Mouse (Mus musculus) bone marrow, adult 2 months (tissue): ENCODE measurements around the gene 4933424G06Rik. TPM values are rescaled to one million over a fixed set of nuclear protein-coding genes. Genes with fewer than 3 reads are reported as not detected.

Experiments
- H3K27ac ChIP-seq: fragments of 200-500 bp; 2 replicates; pipeline ENCODE4 v1.5.1; 2012; ENCODE audit warnings: low read depth, mild to moderate bottlenecking, control low read depth, inconsistent platforms, low read length; ENCODE audit not compliant: control insufficient read depth, poor library complexity, insufficient read depth
- H3K4me1 ChIP-seq: fragments of 200-500 bp; 2 replicates; pipeline ENCODE4 v1.6.1; 2011; ENCODE audit warnings: low read length; ENCODE audit not compliant: control insufficient read depth, insufficient read depth
- H3K4me3 ChIP-seq: fragments of 200-500 bp; replicated peaks from 2 replicates; pipeline ENCODE3; 2011; ENCODE audit warnings: mild to moderate bottlenecking, low read depth, low read length, control low read depth; ENCODE audit not compliant: control insufficient read depth
- CTCF ChIP-seq: fragments of 200-500 bp; IDR thresholded peaks from 2 replicates; pipeline ENCODE4 v1.5.1; 2011; ENCODE audit warnings: low read length, control low read depth; ENCODE audit not compliant: control insufficient read depth, insufficient read depth
- POLR2A ChIP-seq: fragments of 200-500 bp; IDR thresholded peaks from 2 replicates; pipeline ENCODE4 v1.6.1; 2011; ENCODE audit warnings: low read depth, mild to moderate bottlenecking, control low read depth, low read length, borderline replicate concordance; ENCODE audit not compliant: control insufficient read depth
- WGBS: fragments of 180-500 bp; shearing (Covaris S2); methylation state at CpG from one replicate; pipeline ENCODE4 v1.1.7; 2018; 5-methylcytosine and 5-hydroxymethylcytosine counted together
- polyA plus RNA-seq: library from polyadenylated mRNA; stranded (reverse); fragments of >200 nt; gene quantifications from 2 replicates; pipeline ENCODE4 v1.2.4, GENCODE M21; 2011; ENCODE audit warnings: low replicate concordance; ENCODE audit not compliant: missing spikeins, insufficient read depth, insufficient read length

Gene 4933424G06Rik
- polyA plus RNA-seq, 1 experiment: not detected

- no peak overlapping the region for H3K27ac ChIP-seq
- peaks cover 5% of the 10 kb centered on the region for H3K4me1 ChIP-seq
- TF ChIP-seq POLR2A (no peak), CTCF (no peak)
- H3K4me3 ChIP-seq: no peak overlapping the region
- 70% methylated on average over 16 of the region's 16 CpGs for WGBS
Observed at GRCm38 (mm10) chr1:36723146-36724056, 13.5 kb downstream of the 4933424G06Rik start.

- no peak for TF ChIP-seq POLR2A
- TF ChIP-seq CTCF: no peak
- Histone ChIP-seq H3K27ac (no peak overlapping the region), H3K4me3 (no peak overlapping the region), H3K4me1 (peaks cover 5% of the 10 kb centered on the region)
- WGBS: 85% methylated on average over 4 of the region's 4 CpGs
Observed at GRCm38 (mm10) chr1:36724057-36724431, 14.1 kb downstream of the 4933424G06Rik start.

GRCm38 (mm10) chr1:36737300-36737699 is 27.4 kb downstream of the 4933424G06Rik start:
- TF ChIP-seq POLR2A: no peak
- peak; percentile 45 for TF ChIP-seq CTCF
- 3% methylated on average over 4 of the region's 4 CpGs for WGBS
- no peak overlapping the region for H3K27ac ChIP-seq
- no peak overlapping the region for H3K4me3 ChIP-seq
- H3K4me1 ChIP-seq: no peaks in the 10 kb centered on the region

- Histone ChIP-seq H3K27ac (no peak overlapping the region), H3K4me3 (no peak overlapping the region), H3K4me1 (no peaks in the 10 kb centered on the region)
- TF ChIP-seq POLR2A (no peak), CTCF (no peak)
- WGBS: 80% methylated on average over 5 of the region's 5 CpGs
Observed at GRCm38 (mm10) chr1:36739231-36739630, 29.3 kb downstream of the 4933424G06Rik start.

GRCm38 (mm10) chr1:36743046-36743445 is 33.1 kb downstream of the 4933424G06Rik start:
- WGBS: 62% methylated on average over 9 of the region's 9 CpGs
- TF ChIP-seq CTCF (no peak), POLR2A (no peak)
- Histone ChIP-seq H3K4me3 (no peak overlapping the region), H3K4me1 (no peaks in the 10 kb centered on the region), H3K27ac (no peak overlapping the region)

GRCm38 (mm10) chr1:36744268-36744944 is 34.5 kb downstream of the 4933424G06Rik start:
- Histone ChIP-seq H3K4me1 (no peaks in the 10 kb centered on the region), H3K27ac (no peak overlapping the region), H3K4me3 (no peak overlapping the region)
- TF ChIP-seq POLR2A (no peak), CTCF (peak; percentile 83)
- WGBS: 25% methylated on average over 17 of the region's 17 CpGs

- H3K27ac ChIP-seq: no peak overlapping the region
- 69% methylated on average over 4 of the region's 4 CpGs for WGBS
- TF ChIP-seq POLR2A (no peak), CTCF (no peak)
- no peaks in the 10 kb centered on the region for H3K4me1 ChIP-seq
- no peak overlapping the region for H3K4me3 ChIP-seq
Observed at GRCm38 (mm10) chr1:36745661-36746060, 35.7 kb downstream of the 4933424G06Rik start.

- 46% methylated on average over 15 of the region's 15 CpGs for WGBS
- H3K27ac ChIP-seq: no peak overlapping the region
- no peaks in the 10 kb centered on the region for H3K4me1 ChIP-seq
- peak; percentile 73 for TF ChIP-seq CTCF
- no peak for TF ChIP-seq POLR2A
- no peak overlapping the region for H3K4me3 ChIP-seq
Observed at GRCm38 (mm10) chr1:36746452-36746851, 36.5 kb downstream of the 4933424G06Rik start.
